Mouse (Mus musculus): ENCODE measurements around the gene Pim1.

- TF ChIP-seq CTCF (IDR thresholded peaks at IDR 0.05; ENCODE audit: low read depth, low read length): no peak
- no peak for TF ChIP-seq POLR2A (IDR thresholded peaks at IDR 0.05; ENCODE audit: borderline replicate concordance, low read depth, low read length)
Observed at GRCm38 (mm10) chr17:29533866-29534265, 43.3 kb downstream of the Pim1 start.

Measured in bone marrow macrophage, adult 2 months (primary cell).